26 mouse cellular contexts compared by ENCODE assay signal in genomic region chr3:41469106-41469505, GRCm38 (mm10).
DNase-seq lines count a peak whose midpoint lies in the region; ATAC-seq lines count a peak whose summit lies in the region.
"Had no signal": no experiment of that assay in that cellular context is flagged by ENCODE, and none has a peak within 500 bp of the region (broad histone marks: within the 10 kb centered on the region; RNA-seq: fewer than 3 reads in every experiment).

No protein-coding gene starts in this region.

- no peak overlapping the region for H3K27ac ChIP-seq in midbrain, embryonic 11.5 days (ENCODE audit: low read depth, low read length)
- no peak overlapping the region for H3K27ac ChIP-seq in midbrain, embryonic 16.5 days (ENCODE audit: low read length)
- no peak overlapping the region for H3K27ac ChIP-seq in limb, embryonic 10.5 days
- H3K27ac ChIP-seq: forebrain, embryonic 10.5 days; forebrain, embryonic 13.5 days; heart, embryonic 15.5 days; hindbrain, embryonic 10.5 days; hindbrain, embryonic 13.5 days; hindbrain, postnatal 0 days had no signal

- H3K4me3 ChIP-seq in midbrain, embryonic 11.5 days (ENCODE audit: low read depth, low read length): no peak overlapping the region
- no peak overlapping the region for H3K4me3 ChIP-seq in midbrain, embryonic 16.5 days (ENCODE audit: low read depth, low read length)
- H3K4me3 ChIP-seq in limb, embryonic 10.5 days: no peak overlapping the region
- H3K4me3 ChIP-seq: forebrain, embryonic 10.5 days; forebrain, embryonic 13.5 days; heart, embryonic 15.5 days; hindbrain, embryonic 10.5 days; hindbrain, embryonic 13.5 days had no signal

- no peak overlapping the region for H3K4me2 ChIP-seq in midbrain, embryonic 11.5 days
- H3K4me2 ChIP-seq in midbrain, embryonic 16.5 days (ENCODE audit: low read length): no peak overlapping the region
- H3K4me2 ChIP-seq: forebrain, embryonic 13.5 days; heart, embryonic 11.5 days; heart, embryonic 15.5 days; hindbrain, embryonic 13.5 days had no signal

- no peaks in the 10 kb centered on the region for H3K9me3 ChIP-seq in midbrain, embryonic 11.5 days (ENCODE audit: control insufficient read depth, low read length)
- H3K9me3 ChIP-seq in midbrain, embryonic 16.5 days (replicated peaks; ENCODE audit: control insufficient read depth, low read length, poor library complexity, severe bottlenecking): no peaks in the 10 kb centered on the region
- no peaks in the 10 kb centered on the region for H3K9me3 ChIP-seq in limb, embryonic 10.5 days (replicated peaks)
- H3K9me3 ChIP-seq: forebrain, embryonic 10.5 days; forebrain, embryonic 13.5 days; heart, embryonic 15.5 days; hindbrain, embryonic 10.5 days; hindbrain, embryonic 13.5 days had no signal

- no peaks in the 10 kb centered on the region for H3K27me3 ChIP-seq in midbrain, embryonic 11.5 days (ENCODE audit: control insufficient read depth, insufficient read depth, low read length)
- H3K27me3 ChIP-seq in midbrain, embryonic 16.5 days (ENCODE audit: control insufficient read depth, insufficient read depth, low read depth, low read length): no peaks in the 10 kb centered on the region
- no peaks in the 10 kb centered on the region for H3K27me3 ChIP-seq in limb, embryonic 10.5 days (ENCODE audit: low read depth, poor library complexity, severe bottlenecking)
- H3K27me3 ChIP-seq: forebrain, embryonic 13.5 days; heart, embryonic 15.5 days; hindbrain, embryonic 13.5 days had no signal

- WGBS in midbrain, embryonic 11.5 days: 88% methylated on average over 6 of the region's 6 CpGs
- 73% methylated on average over 6 of the region's 6 CpGs for WGBS in midbrain, embryonic 16.5 days
- 82% methylated on average over 6 of the region's 6 CpGs for WGBS in limb, embryonic 10.5 days

- DNase-seq in adrenal gland, adult 2 months: peak; percentile 66
- DNase-seq in adrenal gland, postnatal 4 days (ENCODE audit: low spot score in 2 of 2): no peak
- peak; percentile 72 for DNase-seq in midbrain, embryonic 11.5 days (ENCODE audit: low spot score, missing footprints)
- DNase-seq in adrenal gland, postnatal 10 days: peak; percentile 33
- no peak for DNase-seq in lung, postnatal 25 days (ENCODE audit: low spot score)
- no peak for DNase-seq in limb, embryonic 10.5 days (ENCODE audit: low spot score)
- DNase-seq: cerebellum, adult 18-20 months; cerebellum, adult 9-10 months; cerebellum, postnatal 14 days; gastrocnemius, postnatal 10 days; gastrocnemius, postnatal 36 days; heart, postnatal 10 days; heart, postnatal 36 days; kidney, adult 18-20 months had no signal

- no peaks in the 10 kb centered on the region for H3K4me1 ChIP-seq in midbrain, embryonic 11.5 days (ENCODE audit: control insufficient read depth, insufficient read depth, low read length)
- no peaks in the 10 kb centered on the region for H3K4me1 ChIP-seq in midbrain, embryonic 16.5 days (ENCODE audit: control insufficient read depth, insufficient read depth, low read length)
- H3K4me1 ChIP-seq in limb, embryonic 10.5 days: no peaks in the 10 kb centered on the region
- H3K4me1 ChIP-seq: forebrain, embryonic 10.5 days; forebrain, embryonic 13.5 days; heart, embryonic 15.5 days; hindbrain, embryonic 10.5 days; hindbrain, embryonic 13.5 days had no signal

- H3K9ac ChIP-seq in midbrain, embryonic 11.5 days (ENCODE audit: low read length): no peak overlapping the region
- no peak overlapping the region for H3K9ac ChIP-seq in midbrain, embryonic 16.5 days (ENCODE audit: low read depth, low read length)
- H3K9ac ChIP-seq: forebrain, embryonic 13.5 days; heart, embryonic 15.5 days; hindbrain, embryonic 13.5 days had no signal

- no peaks in the 10 kb centered on the region for H3K36me3 ChIP-seq in midbrain, embryonic 11.5 days (ENCODE audit: control insufficient read depth, insufficient read depth, low read length)
- H3K36me3 ChIP-seq in midbrain, embryonic 16.5 days (ENCODE audit: control insufficient read depth, insufficient read depth, low read length): no peaks in the 10 kb centered on the region
- H3K36me3 ChIP-seq in limb, embryonic 10.5 days: no peaks in the 10 kb centered on the region
- H3K36me3 ChIP-seq: forebrain, embryonic 10.5 days; heart, embryonic 15.5 days; hindbrain, embryonic 10.5 days; hindbrain, embryonic 13.5 days had no signal

- no peak for ATAC-seq in midbrain, embryonic 11.5 days (ENCODE audit: low FRiP score)
- no peak for ATAC-seq in midbrain, embryonic 16.5 days
- ATAC-seq: CD4-positive, CD25-positive, alpha-beta regulatory T cell, adult 4 months; forebrain, embryonic 13.5 days; forebrain, embryonic 16.5 days; hindbrain, postnatal 0 days; inflammation-experienced regulatory T-cells, adult 6 months; intestine, embryonic 16.5 days had no signal

Comparison
In these comparisons a context has a peak if more than half of its experiments do, and no peak if none do; other contexts are left out.
1. DNase-seq: peak in adrenal gland, adult 2 months (single experiment), midbrain, embryonic 11.5 days (single experiment) and adrenal gland, postnatal 10 days (single experiment); none in adrenal gland, postnatal 4 days (0 of 2), lung, postnatal 25 days (single experiment) and limb, embryonic 10.5 days (single experiment).